Mouse (Mus musculus) adrenal gland, postnatal 4 days (tissue): ENCODE data around the gene Trim2. TPM values are rescaled to one million over a fixed set of nuclear protein-coding genes. Genes with fewer than 3 reads are reported as not detected.

ENCODE experiments used
- DNase-seq, 2 experiments: peaks; one replicate each; pipeline ENCODE4 v3.0.0; 2021 to 2022; ENCODE audit warnings: low spot score in 2 of 2, mixed read lengths in 2 of 2
- total RNA-seq, 2 experiments: library from RNA; stranded (reverse); gene quantifications; 2 replicates each; pipeline ENCODE4 v1.2.3; 2021

Trim2 gene
- total RNA-seq, 2 experiments from 2014 or later = 59.5 to 71.3 TPM

GRCm38 (mm10) chr3:84157011-84157410, 149.7 kb downstream of the Trim2 start:
- no peak for DNase-seq

GRCm38 (mm10) chr3:84156105-84156504, 150.6 kb downstream of the Trim2 start:
- no peak for DNase-seq

GRCm38 (mm10) chr3:84155558-84156006, 151.1 kb downstream of the Trim2 start, which contains the start of gene Mnd1:
Gene Mnd1 (minus strand): TSS chr3:84155786.
- peak; percentile 99 for DNase-seq

GRCm38 (mm10) chr3:84155146-84155545, 151.5 kb downstream of the Trim2 start:
- DNase-seq = no peak

- no peak for DNase-seq
Measured at GRCm38 (mm10) chr3:84154721-84155141, 151.9 kb downstream of the Trim2 start.

- DNase-seq = no peak
Measured at GRCm38 (mm10) chr3:84149831-84150230, 156.8 kb downstream of the Trim2 start.

- DNase-seq = no peak
Measured at GRCm38 (mm10) chr3:84140947-84141346, 165.7 kb downstream of the Trim2 start.

- DNase-seq = no peak
Measured at GRCm38 (mm10) chr3:84136509-84136908, 170.2 kb downstream of the Trim2 start.

- DNase-seq = no peak
Measured at GRCm38 (mm10) chr3:84135933-84136332, 170.7 kb downstream of the Trim2 start.

GRCm38 (mm10) chr3:84135387-84135786, 171.3 kb downstream of the Trim2 start:
- DNase-seq = no peak

GRCm38 (mm10) chr3:84131369-84131768, 175.3 kb downstream of the Trim2 start:
- no peak for DNase-seq

GRCm38 (mm10) chr3:84130776-84131175, 175.9 kb downstream of the Trim2 start:
- DNase-seq = no peak

GRCm38 (mm10) chr3:84128871-84129870, 177.5 kb downstream of the Trim2 start:
- no peak for DNase-seq

GRCm38 (mm10) chr3:84127431-84127830, 179.2 kb downstream of the Trim2 start:
- DNase-seq = no peak

GRCm38 (mm10) chr3:84126721-84127120, 180.0 kb downstream of the Trim2 start:
- no peak for DNase-seq

GRCm38 (mm10) chr3:84125704-84126289, 180.9 kb downstream of the Trim2 start:
- no peak for DNase-seq

GRCm38 (mm10) chr3:84123461-84123860, 183.2 kb downstream of the Trim2 start:
- no peak for DNase-seq

GRCm38 (mm10) chr3:84118718-84119117, 188.0 kb downstream of the Trim2 start:
- DNase-seq = no peak

- DNase-seq = no peak
Measured at GRCm38 (mm10) chr3:84118178-84118577, 188.5 kb downstream of the Trim2 start.
